In genomic region chr6:94594096-94594665, GRCm38 (mm10) we compare ENCODE assay signal across 19 mouse cellular contexts.
DNase-seq lines count a peak whose midpoint lies in the region; ATAC-seq lines count a peak whose summit lies in the region.
"Had no signal": no experiment of that assay in that cellular context is flagged by ENCODE, and none has a peak within 500 bp of the region (broad histone marks: within the 10 kb centered on the region; RNA-seq: fewer than 3 reads in every experiment).

No protein-coding gene starts in this region.

- no peaks in the 10 kb centered on the region for H3K36me3 ChIP-seq in heart, embryonic 10.5 days
- no peaks in the 10 kb centered on the region for H3K36me3 ChIP-seq in intestine, embryonic 14.5 days (ENCODE audit: control insufficient read depth, insufficient read depth, low read length)
- no peaks in the 10 kb centered on the region for H3K36me3 ChIP-seq in intestine, embryonic 16.5 days (ENCODE audit: control insufficient read depth, insufficient read depth, low read length)
- H3K36me3 ChIP-seq in neural tube, embryonic 15.5 days: no peaks in the 10 kb centered on the region
- H3K36me3 ChIP-seq in limb, embryonic 10.5 days: no peaks in the 10 kb centered on the region
- H3K36me3 ChIP-seq: embryonic facial prominence, embryonic 13.5 days; midbrain, embryonic 15.5 days; neural tube, embryonic 13.5 days; stomach, embryonic 15.5 days had no signal

- H3K27ac ChIP-seq in heart, embryonic 10.5 days: peak overlapping the region; percentile 67; the same call in 1 of the 2 replicates
- H3K27ac ChIP-seq in intestine, embryonic 14.5 days (ENCODE audit: low read depth): no peak overlapping the region
- H3K27ac ChIP-seq in intestine, embryonic 16.5 days (ENCODE audit: low read length): no peak overlapping the region
- H3K27ac ChIP-seq in neural tube, embryonic 15.5 days (replicated peaks): no peak overlapping the region
- peak overlapping the region; percentile 30; the same call in 1 of the 2 replicates for H3K27ac ChIP-seq in limb, embryonic 10.5 days
- H3K27ac ChIP-seq: embryonic facial prominence, embryonic 13.5 days; macrophage; midbrain, embryonic 15.5 days; neural tube, embryonic 13.5 days; stomach, embryonic 15.5 days had no signal

- H3K9ac ChIP-seq in intestine, embryonic 14.5 days (ENCODE audit: low read length): no peak overlapping the region
- H3K9ac ChIP-seq in intestine, embryonic 16.5 days (ENCODE audit: low read depth, low read length): no peak overlapping the region
- no peak overlapping the region for H3K9ac ChIP-seq in neural tube, embryonic 15.5 days (replicated peaks)
- H3K9ac ChIP-seq: embryonic facial prominence, embryonic 13.5 days; midbrain, embryonic 15.5 days; neural tube, embryonic 13.5 days; stomach, embryonic 15.5 days had no signal

- no peaks in the 10 kb centered on the region for H3K27me3 ChIP-seq in heart, embryonic 10.5 days (ENCODE audit: insufficient read depth, poor library complexity, severe bottlenecking)
- no peaks in the 10 kb centered on the region for H3K27me3 ChIP-seq in intestine, embryonic 14.5 days (replicated peaks; ENCODE audit: control insufficient read depth, insufficient read depth, low read length)
- no peaks in the 10 kb centered on the region for H3K27me3 ChIP-seq in intestine, embryonic 16.5 days (replicated peaks; ENCODE audit: control insufficient read depth, insufficient read depth, low read length)
- no peaks in the 10 kb centered on the region for H3K27me3 ChIP-seq in neural tube, embryonic 15.5 days (replicated peaks)
- H3K27me3 ChIP-seq in limb, embryonic 10.5 days (ENCODE audit: low read depth, poor library complexity, severe bottlenecking): no peaks in the 10 kb centered on the region
- H3K27me3 ChIP-seq: embryonic facial prominence, embryonic 13.5 days; midbrain, embryonic 15.5 days; neural tube, embryonic 13.5 days; stomach, embryonic 15.5 days had no signal

- ATAC-seq in intestine, embryonic 14.5 days (replicated peaks; ENCODE audit: low FRiP score, low TSS enrichment, low read depth): no peak
- no peak for ATAC-seq in intestine, embryonic 16.5 days
- no peak for ATAC-seq in neural tube, embryonic 15.5 days (ENCODE audit: low FRiP score)
- no peak for ATAC-seq in granulocyte monocyte progenitor cell, adult 5-6 weeks (replicated peaks; ENCODE audit: poor library complexity, severe bottlenecking)
- ATAC-seq: intestine, postnatal 0 days; midbrain, embryonic 15.5 days had no signal

- H3K4me3 ChIP-seq in heart, embryonic 10.5 days: no peak overlapping the region
- H3K4me3 ChIP-seq in intestine, embryonic 14.5 days (ENCODE audit: low read depth, low read length): no peak overlapping the region
- no peak overlapping the region for H3K4me3 ChIP-seq in intestine, embryonic 16.5 days (ENCODE audit: low read length)
- H3K4me3 ChIP-seq in neural tube, embryonic 15.5 days (replicated peaks): no peak overlapping the region
- H3K4me3 ChIP-seq in limb, embryonic 10.5 days: no peak overlapping the region
- H3K4me3 ChIP-seq: embryonic facial prominence, embryonic 13.5 days; midbrain, embryonic 15.5 days; neural tube, embryonic 13.5 days; stomach, embryonic 15.5 days had no signal

- peaks cover 74% of the 10 kb centered on the region for H3K4me1 ChIP-seq in heart, embryonic 10.5 days
- peaks cover 13% of the 10 kb centered on the region for H3K4me1 ChIP-seq in intestine, embryonic 14.5 days (replicated peaks; ENCODE audit: control insufficient read depth, insufficient read depth, low read length)
- peaks cover 16% of the 10 kb centered on the region; the same call in 1 of the 2 replicates for H3K4me1 ChIP-seq in intestine, embryonic 16.5 days (ENCODE audit: control insufficient read depth, insufficient read depth, low read length)
- peaks cover 20% of the 10 kb centered on the region for H3K4me1 ChIP-seq in neural tube, embryonic 15.5 days
- H3K4me1 ChIP-seq in limb, embryonic 10.5 days: peaks cover 46% of the 10 kb centered on the region

- 55% methylated on average over 6 of the region's 6 CpGs for WGBS in heart, embryonic 10.5 days
- WGBS in intestine, embryonic 14.5 days: 56% methylated on average over 6 of the region's 6 CpGs
- 61% methylated on average over 6 of the region's 6 CpGs for WGBS in intestine, embryonic 16.5 days
- WGBS in neural tube, embryonic 15.5 days: 58% methylated on average over 6 of the region's 6 CpGs
- WGBS in limb, embryonic 10.5 days: 70% methylated on average over 6 of the region's 6 CpGs

- H3K4me2 ChIP-seq in intestine, embryonic 14.5 days (ENCODE audit: low read length): no peak overlapping the region
- no peak overlapping the region for H3K4me2 ChIP-seq in intestine, embryonic 16.5 days (ENCODE audit: low read depth, low read length)
- H3K4me2 ChIP-seq in neural tube, embryonic 15.5 days: no peak overlapping the region
- H3K4me2 ChIP-seq: embryonic facial prominence, embryonic 13.5 days; midbrain, embryonic 15.5 days; neural tube, embryonic 13.5 days; stomach, embryonic 15.5 days had no signal

- DNase-seq in heart, embryonic 10.5 days (ENCODE audit: low spot score): peak; percentile 53
- no peak for DNase-seq in heart, adult 9 months (ENCODE audit: low spot score in 2 of 2)
- DNase-seq in intestine, embryonic 14.5 days (ENCODE audit: low spot score): peak; percentile 47
- peak; percentile 13 for DNase-seq in neural tube, embryonic 10.5 days (ENCODE audit: extremely low spot score, low spot score)
- peak; percentile 27 for DNase-seq in limb, embryonic 10.5 days (ENCODE audit: low spot score)
- DNase-seq: adrenal gland, adult 2 months; cerebellum, adult 18-20 months; lung, adult 18-20 months; spleen, adult 18-20 months; thymus, postnatal 14 days had no signal

- H3K9me3 ChIP-seq in heart, embryonic 10.5 days: no peaks in the 10 kb centered on the region
- no peaks in the 10 kb centered on the region for H3K9me3 ChIP-seq in intestine, embryonic 14.5 days (ENCODE audit: control insufficient read depth, low read length)
- no peaks in the 10 kb centered on the region for H3K9me3 ChIP-seq in intestine, embryonic 16.5 days (ENCODE audit: control insufficient read depth, low read length)
- no peaks in the 10 kb centered on the region for H3K9me3 ChIP-seq in neural tube, embryonic 15.5 days (replicated peaks)
- no peaks in the 10 kb centered on the region for H3K9me3 ChIP-seq in limb, embryonic 10.5 days (replicated peaks)
- H3K9me3 ChIP-seq: embryonic facial prominence, embryonic 13.5 days; midbrain, embryonic 15.5 days; neural tube, embryonic 13.5 days; stomach, embryonic 15.5 days had no signal

Comparison
In these comparisons a context has a peak if more than half of its experiments do, and no peak if none do; other contexts are left out.
1. DNase-seq: peak in heart, embryonic 10.5 days (single experiment), intestine, embryonic 14.5 days (single experiment), neural tube, embryonic 10.5 days (single experiment) and limb, embryonic 10.5 days (single experiment); none in heart, adult 9 months (0 of 2).
2. H3K27ac ChIP-seq: peak in heart, embryonic 10.5 days (single experiment) and limb, embryonic 10.5 days (single experiment); none in intestine, embryonic 14.5 days (single experiment), intestine, embryonic 16.5 days (single experiment) and neural tube, embryonic 15.5 days (single experiment).